Mouse (Mus musculus) cerebellum, postnatal 14 days (tissue): ENCODE data around the gene Lrsam1.
A peak's percentile ranks its signal among the peaks of the same experiment; 100 is the strongest.

ENCODE experiments used
- DNase-seq, 2 experiments: peaks; one replicate each; pipeline ENCODE4 v3.0.0; 2021; ENCODE audit warnings: mixed read lengths in 2 of 2

Gene Lrsam1

DNA sequence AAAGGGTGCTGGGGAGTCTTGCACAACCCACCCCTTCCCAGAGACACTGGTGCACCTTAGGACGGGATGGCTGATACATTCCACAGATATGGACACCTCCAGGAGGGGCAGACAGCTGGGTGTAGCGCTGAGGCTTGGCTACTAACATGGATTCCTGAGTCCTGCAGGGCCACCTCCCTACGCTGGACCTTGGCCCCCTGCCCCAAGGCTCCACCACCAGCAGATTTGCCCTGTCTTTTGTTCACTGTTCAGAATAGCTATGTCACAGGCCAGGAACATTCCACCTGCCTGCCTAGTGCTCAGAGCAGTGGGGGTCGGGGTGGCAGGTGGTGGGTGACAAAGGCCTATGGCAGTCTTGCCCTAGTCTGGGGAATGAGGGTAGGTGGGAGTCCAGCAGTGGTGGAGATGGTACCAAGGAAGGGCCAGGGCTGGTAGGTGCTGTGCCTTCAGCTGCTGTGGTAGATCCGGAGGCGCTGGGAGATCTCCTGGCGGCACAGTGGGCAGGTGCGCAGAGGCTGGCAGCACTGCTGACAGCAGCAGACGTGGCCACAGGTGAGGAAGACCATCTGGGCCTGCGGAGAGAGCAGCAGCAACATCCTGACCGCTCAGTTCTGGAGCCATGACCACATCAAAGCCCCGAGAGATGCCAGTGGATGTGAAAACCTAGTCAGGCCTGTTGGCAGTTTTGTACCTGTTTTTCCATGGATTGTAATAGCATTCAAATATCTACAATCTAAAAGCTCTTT is 34.9 kb downstream of the Lrsam1 start:
- peak in 1 of 2 experiments; percentile 50 for DNase-seq

DNA sequence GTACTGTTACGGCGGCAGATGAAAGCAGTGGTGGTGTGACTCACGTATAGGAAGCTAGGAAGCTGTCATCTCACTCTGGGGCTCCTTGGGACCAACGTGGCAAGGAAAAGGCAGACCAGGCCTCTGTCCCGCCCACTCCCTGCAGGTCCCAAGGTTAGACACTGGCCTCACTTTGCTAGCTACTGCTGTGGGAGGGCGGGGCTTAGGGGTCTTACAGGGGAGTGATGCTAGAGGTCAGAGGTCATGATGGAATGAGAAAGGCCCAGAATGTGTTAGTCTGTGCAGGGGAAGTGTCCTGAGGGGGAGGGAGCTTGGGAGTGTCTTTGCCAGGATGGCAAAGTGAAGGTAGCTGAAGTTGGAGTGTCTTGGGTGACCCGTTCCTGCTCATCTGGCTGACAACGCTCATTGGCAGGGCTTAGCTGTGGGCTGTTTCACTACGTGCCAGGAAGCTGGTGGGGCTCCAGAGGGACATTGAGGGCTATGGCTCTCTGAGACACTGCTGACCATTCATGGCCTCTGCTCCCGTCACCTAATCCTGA is 37.0 kb downstream of the Lrsam1 start:
- no peak for DNase-seq

DNA sequence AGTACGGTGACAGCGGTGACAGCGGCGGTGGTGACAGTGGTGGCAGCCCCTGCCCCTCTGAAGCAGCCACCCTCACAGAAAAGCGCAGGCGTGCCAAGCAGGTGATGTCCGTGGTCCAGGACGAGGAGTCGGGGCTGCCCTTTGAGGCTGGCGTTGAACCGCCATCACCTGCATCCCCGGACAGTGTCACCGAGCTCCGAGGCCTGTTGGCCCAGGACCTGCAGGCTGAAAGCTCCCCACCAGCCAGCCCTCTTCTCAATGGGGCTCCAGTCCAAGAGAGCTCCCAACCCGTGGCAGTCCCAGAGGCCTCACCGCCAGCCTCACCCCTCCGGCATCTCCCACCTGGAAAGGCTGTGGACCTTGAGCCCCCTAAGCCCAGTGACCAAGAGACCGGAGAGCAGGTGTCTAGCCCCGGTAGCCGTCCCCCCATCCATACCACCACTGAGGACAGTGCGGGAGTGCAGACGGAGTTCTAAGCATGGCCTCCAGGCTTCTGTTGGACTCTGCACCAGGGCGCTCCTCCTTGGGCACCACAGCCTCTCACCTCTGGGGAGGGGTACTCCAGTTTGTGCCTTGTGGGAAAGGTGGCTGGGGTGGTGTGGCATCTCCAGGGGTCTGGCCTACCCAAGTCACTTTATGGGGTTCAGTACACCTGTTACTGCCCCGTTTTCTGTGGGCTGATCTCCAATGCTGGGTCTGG is 37.7 kb downstream of the Lrsam1 start:
- no peak for DNase-seq

DNA sequence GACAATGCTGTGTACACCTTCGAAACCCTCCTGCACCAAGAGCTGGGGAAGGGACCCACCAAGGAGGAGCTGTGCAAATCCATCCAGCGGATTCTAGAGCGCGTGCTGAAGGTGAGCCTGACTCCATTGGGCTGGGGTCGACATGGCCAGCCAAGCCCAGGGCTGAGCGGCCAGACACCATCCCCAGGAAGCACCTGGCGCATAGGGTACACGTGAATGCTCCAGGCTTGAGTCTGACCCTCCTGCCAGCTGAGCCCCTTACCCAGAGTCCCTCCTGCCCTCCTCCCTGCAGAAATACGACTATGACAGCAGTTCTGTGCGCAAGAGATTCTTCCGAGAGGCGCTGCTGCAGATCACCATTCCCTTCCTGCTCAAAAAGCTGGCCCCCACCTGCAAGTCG is 38.9 kb downstream of the Lrsam1 start:
- DNase-seq = no peak

DNA sequence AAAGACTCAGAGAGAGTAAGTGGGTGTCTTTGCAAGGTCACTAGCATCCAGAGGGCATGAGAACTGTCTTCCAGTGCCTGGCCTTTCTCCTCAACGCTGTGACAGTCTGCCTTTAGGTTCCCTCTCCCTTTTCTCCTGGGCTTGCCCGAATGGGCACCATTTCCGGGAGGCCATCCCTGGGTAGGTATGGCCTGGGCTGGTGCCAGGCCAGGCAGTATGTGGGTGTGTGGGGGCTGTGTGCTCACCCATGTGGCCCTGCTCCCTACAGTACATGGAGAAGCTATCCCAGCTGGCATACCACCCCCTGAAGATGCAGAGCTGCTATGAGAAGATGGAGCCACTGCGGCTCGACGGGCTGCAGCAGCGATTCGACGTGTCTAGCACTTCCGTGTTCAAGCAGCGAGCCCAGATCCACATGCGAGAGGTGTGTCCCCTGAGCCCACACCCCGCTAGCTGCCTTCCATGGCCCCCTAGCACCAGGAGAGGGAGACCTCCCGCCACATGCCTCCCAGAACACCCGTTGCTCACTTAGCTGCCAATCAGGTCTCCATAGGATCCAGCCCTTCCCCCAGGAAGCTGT is 39.5 kb downstream of the Lrsam1 start:
- no peak for DNase-seq

DNA sequence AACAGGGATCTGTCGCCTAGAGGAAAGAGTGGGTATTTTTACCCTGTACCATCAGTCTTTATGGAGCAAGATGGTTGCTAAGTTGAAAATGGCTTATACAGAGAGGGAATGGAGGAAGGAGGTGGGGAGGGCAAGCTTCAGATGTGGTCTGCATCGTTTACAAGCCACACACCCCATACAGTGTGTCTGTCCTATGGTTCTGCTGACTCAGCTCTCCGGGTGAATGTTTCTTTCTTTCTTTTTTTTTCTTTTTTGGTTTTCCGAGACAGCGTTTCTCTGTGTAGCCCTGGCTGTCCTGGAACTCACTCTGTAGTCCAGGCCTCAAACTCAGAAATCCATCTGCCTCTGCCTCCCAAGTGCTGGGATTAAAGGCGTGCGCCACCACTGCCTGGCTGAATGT is 40.2 kb downstream of the Lrsam1 start:
- DNase-seq = no peak

DNA sequence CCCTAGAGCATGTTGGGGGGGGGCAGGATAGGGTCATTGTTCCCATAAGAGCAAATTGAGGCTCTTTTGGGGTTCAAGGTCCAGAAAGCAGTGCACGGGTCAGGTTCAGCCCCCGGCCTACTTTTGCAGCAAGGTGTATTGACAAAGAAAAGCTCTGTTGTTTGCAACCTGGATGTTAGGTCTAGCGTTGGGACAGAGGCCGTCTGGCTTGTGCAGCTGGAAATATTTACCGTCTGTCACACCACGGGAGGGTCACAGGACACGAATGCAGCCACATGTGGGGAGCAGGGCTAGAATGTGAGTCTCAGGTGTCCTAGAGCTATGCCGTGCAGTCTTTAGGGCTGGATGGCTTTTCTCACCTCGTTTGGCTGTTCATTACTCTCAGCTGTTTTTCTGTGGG is 43.0 kb downstream of the Lrsam1 start:
- DNase-seq = no peak

DNA sequence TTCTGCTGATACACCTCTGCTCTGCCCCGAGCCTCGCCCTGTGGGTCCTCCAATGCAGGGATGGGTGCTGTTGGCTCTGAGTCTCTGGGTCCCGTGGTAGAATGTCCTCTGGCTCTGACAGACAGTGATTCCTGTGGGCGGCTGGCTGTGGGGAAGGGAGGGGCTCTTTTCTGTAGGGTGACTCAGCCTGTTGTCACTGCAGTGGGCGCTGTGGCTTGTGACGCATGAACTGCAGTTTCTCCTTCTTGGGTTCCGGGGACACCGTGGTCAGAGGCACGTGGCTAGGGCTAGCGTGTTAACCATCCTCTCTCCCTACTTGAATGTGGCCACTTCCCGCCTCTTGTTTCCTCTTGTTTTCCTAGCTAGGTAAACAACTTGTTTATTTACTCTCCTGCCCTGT is 43.9 kb downstream of the Lrsam1 start:
- no peak for DNase-seq

DNA sequence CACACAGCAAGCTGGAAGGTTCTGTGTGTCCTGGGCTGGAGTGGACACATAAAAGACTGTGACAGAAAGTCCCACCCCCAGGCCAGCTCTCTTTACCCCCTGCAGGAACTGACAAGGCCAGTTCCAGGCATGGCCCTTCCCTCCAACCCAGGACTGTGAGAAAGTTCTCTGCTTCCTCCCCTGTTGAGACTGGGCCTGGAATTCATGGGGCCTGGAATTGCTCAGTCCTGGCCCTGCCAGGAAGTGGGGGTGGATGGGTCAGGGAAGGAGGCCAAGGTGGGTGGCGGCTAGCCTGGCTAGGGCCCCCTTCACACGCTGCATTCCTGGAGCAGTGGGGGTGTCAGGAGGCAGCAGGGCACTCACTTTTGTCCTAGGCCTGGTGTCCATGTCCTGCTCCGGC is 46.5 kb downstream of the Lrsam1 start:
- DNase-seq = peak in 1 of 2 experiments; percentile 45

DNA sequence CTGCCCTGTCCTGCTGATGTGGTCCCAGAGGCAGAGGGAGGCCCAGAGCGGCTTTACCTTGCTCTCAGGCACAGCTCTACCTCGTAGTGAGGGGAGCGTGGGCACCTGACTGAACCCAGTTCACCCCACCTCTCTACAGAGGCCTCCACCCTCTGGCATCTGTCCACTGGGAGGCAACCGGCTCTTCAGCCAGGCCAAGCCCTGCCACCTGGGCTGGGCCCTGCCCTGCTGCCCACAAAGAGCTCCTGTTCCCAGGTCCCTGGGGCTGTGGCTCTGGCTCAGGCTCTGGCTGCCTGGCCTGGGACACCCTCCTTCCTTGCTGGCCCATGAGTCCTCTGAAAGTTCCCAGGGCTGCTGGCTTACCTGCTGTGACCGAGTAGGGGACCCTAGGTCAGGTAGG is 47.1 kb downstream of the Lrsam1 start:
- no peak for DNase-seq

DNA sequence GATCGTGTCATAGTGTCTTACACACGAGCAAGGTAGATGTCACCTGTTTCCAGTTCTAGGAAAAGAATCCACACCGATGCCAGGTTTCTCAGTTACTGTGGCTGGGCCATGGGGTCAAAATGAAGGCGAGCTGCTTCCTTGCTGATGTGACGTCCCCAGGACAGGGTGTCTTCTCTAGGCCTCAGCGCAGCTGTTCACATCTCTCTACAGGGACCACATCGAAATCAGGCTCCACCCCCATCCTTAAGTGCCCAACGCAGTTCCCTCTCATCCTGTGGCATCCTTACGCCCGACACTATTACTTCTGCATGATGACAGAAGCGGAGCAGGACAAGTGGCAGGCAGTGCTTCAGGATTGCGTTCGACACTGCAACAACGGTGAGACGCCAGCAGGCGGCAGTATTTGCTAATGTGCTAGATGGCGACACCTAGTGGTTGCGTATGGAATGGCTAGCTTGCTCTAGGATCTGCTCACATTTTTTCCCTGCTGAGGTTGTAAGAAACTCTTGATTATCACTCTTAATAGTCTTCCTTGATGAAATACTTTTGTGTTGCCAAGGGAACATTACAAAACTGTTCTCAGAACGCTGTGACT is 49.1 kb downstream of the Lrsam1 start:
- DNase-seq = peak; percentile 94 to 95

DNA sequence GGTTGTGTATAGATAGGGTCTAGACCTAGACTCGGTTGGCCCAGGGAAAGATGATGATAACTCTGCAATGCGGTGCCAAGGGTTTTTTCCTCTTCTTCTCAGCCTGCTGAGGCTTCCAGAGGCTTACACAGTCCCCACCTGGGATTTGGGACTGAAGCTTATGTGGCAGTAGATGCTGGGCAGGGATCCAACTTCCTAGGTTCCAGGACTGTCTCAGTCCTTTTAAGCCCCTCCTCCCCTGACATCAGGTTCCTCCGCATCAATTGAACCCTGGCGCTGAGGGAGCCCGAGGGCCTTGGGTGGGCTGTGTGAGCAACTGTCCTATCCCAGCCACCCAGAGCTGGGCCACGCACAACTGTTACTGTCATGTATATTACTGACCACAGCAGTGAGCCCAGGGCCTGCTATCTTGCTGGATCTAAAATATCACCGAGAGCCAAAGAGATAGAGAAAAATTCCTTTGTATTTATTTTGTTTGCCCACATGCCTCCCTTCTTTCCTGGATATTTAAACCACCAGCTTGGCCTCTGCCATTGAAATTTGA is 49.7 kb downstream of the Lrsam1 start:
- peak in 1 of 2 experiments; percentile 51 for DNase-seq

DNA sequence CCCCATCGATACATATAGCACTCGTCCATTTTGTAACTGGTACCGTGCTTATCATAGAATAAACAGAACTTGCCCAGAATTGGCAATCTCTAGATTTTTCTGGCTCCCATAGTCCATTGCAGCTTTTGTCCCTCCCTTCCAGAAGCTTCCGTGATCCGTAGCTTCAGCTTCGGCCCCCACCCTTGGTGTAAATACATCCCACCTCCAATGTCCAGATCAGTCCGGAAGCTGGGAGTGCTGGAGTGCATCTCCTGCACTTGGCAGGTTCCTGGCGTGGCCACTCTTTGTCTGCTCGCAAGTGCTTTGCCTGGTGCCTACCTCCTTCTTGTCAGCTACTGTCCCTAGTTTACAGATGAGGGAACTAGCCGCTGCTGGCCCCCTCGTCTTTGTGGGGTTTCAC is 52.6 kb downstream of the Lrsam1 start:
- peak; percentile 51 to 53 for DNase-seq

DNA sequence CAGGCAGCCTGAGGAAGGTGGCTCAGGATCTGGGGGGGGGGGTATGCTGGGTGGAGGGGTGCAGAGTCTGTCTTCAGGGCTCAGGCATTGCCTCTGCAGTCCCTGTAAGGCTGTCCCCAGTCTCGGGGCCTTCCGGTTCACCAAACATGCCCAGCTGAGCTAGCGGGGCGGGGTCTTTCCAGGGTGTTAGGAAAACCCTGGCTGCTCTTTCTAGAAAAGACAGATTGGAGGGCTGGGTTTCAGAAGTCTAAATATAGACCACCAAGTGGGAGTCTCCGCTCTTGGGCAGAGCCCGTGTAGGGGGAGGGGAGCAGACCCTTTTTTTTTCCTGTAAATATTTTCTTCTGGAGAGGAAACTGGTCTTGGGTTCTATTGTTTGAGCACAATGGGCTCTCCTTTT is 53.1 kb downstream of the Lrsam1 start:
- peak; percentile 78 to 79 for DNase-seq

DNA sequence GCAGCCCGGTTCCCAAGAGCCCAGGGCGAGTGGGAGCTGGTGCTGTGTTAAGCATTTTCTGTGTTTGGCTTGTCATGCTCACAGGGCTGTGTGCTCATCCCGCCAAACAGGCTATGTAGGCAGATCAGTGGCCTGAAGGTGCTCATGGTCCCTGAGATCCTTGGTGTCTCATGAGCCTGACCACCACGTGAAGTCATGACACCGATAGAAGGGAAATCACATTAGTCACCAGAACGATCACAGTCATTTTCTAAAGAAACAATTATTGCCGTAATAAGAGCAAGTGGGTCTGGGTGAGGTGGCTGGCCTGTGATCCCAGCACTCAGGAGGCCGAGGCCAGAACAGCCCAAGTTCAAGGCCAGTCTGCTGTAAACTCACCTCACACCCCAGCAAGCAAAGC is 54.0 kb downstream of the Lrsam1 start:
- no peak for DNase-seq

DNA sequence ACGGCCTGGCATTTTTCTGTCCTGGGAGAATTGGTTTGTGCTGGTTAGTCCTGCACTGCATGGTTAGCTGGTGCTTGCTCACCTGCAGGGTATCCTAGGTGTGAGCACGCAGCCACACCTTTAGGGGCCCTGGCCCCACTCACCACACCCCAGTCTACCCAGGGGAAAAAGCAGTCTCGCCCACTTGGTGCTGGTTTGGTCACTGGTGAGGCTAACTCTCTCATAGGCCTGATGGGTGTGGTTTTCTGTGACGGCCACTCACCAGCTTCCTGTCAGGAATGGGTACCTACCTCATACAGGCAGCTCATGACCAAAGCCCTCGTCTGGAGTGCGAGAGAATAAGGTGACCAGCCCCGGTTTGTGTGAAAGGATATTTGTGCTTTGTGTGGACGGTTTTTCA is 56.1 kb downstream of the Lrsam1 start:
- no peak for DNase-seq

DNA sequence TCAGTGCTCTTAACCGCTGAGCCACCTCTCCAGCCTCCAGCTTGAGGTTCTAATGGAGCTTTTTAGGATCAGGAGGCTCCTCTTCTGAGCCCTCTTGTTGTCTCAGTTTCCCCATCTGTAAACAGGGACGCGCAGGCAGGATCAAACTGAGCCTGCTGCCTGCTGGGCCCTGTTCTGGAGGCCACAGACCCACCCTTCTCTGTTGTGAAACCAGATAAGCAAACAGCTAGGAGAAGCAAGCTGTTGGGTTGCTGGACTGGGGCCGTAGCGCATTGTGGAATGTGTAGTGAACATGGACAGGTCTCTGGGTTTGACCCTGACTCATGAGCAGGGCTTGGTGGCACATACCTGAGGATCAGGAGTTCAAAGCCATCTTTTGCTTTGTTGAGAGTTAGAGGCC is 56.8 kb downstream of the Lrsam1 start:
- DNase-seq = no peak

DNA sequence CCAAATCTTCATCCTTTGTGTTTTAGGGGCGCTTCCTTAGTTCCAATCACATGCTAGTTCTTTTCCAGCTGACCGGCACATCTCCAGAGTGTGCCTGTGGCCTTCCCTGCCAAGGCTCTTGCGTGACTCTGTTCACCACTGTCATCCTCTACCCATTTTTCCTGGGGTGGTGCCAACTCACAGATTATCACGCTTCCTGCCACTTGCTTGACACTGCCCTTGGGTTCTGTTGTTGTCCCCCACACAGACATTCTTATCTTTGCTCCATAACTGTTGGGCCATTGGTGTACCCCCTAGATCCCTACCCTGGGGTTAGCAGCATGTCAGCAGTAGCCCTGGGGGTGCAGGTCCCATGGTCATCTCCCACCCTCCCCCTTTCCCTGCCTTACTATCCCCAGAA is 57.9 kb downstream of the Lrsam1 start:
- no peak for DNase-seq

DNA sequence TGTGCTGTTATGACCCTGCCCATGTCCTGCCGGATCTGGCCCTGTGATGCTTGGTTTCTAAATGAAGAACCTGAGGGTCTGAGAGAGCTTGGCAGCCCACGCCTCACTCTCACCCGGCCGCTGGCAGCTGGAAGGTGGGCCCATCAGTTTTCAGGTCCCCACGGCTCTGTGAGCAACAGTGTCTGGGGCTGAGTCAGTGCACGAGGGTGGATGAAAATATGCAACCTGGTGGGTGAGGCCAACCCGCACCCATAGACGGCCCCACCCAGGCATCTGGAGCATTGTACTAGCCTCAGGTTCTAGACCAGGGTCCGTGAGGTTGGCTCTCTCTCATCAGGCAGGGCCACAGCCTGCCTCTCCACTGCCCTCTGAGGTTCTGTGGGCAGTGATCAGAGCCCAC is 59.3 kb downstream of the Lrsam1 start:
- DNase-seq = no peak

DNA sequence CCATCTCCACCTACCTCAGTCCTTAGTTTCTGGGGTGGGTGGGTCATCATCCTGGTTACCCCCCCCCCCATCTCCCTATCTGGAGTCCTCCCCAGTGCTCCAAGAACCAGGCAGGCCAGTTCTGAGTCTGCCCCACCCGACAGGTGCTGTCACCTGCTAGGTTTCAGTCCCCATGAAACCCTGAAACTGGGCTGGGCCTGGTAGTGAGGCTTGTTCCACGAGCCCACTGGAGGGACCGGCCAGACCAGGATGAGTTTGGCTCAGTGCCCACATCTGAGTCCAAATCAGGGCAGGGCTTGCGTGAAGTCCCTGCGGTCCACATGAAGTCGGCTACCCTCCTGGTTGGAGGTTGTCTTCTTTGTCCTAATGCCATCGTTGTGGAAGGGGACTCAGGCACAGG is 62.4 kb downstream of the Lrsam1 start:
- DNase-seq = peak; percentile 61 to 73

DNA sequence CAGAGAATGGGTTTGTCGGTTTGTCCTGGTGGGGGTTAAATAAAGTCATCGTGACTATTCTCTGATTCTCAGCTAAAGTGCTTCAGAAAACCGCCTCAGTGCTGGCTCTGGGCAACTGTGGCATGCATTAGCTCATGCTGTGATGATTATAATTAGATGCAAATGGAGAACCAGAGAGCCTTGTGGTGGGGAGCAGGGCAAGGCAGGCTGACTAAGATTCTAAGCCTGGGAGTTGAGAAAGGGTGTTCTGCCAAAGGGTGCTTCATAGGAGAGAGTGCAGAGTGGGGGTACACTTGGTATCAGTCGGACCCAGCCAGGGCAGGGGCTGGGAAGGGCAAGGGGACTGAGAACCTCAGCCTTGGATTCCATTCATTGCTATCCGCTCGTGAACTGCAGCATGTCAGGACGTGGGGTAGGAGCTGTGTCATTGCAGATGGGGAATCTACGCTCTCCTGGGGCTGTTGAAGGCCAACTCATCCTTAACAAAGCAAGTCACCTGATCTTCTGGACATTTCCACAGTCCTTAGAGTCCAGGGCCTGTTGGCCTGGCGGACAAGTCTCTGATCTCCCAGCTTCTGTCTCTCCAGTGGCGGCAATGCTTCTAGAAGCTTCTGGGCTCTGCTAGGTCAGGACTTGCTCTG is 64.8 kb downstream of the Lrsam1 start:
- DNase-seq = peak in 1 of 2 experiments; percentile 44

DNA sequence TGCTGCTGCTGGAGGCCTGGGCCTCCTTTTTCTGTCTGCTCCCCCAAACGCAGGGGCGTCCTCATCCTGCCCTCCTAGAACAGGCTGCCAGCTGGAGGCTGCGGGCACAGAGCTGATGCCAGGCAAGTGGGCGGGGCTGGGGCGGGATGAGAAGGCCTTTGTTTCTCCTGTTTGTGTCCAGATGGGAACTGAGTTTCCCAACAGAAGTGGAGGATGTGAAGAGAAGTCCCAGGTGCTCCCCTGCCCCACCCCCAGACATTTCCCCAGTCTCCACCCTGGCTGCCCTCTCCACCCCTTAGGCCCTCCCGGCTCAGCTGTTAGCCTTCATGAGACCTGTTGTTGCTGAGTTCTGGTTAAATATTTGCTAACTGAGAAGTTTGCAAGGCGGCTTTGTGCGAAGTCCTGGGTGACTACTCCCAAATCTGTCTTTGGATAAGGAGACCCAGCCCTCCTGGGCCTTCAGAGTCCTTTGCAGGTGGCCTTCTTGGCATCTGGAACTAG is 65.8 kb downstream of the Lrsam1 start:
- peak; percentile 50 to 54 for DNase-seq

DNA sequence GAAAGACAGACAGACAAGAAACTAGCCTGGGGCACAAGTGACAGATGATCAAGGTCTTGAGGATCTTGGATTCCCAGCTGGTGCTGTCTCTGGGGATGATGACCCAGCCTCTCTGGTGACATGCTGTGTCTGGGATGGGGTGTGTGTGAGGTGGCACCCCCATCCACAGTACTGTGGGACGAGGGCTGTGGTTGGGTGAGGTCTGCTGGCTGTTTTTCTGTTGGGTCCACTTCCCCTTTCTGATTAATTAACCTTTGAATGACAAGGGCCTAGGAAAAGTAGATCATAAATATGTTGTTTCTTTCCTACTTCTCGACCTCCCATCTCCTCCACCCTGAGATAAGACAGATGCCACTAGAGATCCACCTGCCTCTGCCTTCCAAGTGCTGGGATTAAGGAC is 67.3 kb downstream of the Lrsam1 start:
- DNase-seq = no peak
